Mouse (Mus musculus): ENCODE results near the gene Tti1. TPM values are rescaled to one million over a fixed set of nuclear protein-coding genes. Genes with fewer than 3 reads are reported as not detected.

Gene Tti1
- total RNA-seq, 2 experiments from 2014 or later = 15.9 to 16.3 TPM

DNA sequence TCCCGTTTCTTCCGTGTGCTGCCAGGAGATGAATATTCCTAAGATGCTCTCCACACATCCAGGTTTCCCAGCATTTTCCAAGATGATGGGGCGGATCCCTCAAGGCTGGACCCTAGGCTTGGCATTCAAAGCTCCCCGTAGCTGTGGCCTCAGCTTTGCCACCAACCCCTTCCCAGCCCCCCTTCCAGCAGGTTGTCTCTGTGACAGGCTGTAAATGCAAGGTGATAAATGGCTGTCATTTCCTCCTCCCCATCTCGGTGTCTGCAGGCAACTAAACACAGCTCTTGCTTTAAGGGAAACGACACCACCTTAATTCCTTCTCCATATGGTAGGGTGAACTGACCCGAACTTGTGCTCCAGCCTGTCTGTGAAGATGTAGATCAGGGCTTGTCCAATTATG, 52.6 kb downstream of the Tti1 start:
- DNase-seq (ENCODE audit: low spot score in 2 of 2) = no peak

DNA sequence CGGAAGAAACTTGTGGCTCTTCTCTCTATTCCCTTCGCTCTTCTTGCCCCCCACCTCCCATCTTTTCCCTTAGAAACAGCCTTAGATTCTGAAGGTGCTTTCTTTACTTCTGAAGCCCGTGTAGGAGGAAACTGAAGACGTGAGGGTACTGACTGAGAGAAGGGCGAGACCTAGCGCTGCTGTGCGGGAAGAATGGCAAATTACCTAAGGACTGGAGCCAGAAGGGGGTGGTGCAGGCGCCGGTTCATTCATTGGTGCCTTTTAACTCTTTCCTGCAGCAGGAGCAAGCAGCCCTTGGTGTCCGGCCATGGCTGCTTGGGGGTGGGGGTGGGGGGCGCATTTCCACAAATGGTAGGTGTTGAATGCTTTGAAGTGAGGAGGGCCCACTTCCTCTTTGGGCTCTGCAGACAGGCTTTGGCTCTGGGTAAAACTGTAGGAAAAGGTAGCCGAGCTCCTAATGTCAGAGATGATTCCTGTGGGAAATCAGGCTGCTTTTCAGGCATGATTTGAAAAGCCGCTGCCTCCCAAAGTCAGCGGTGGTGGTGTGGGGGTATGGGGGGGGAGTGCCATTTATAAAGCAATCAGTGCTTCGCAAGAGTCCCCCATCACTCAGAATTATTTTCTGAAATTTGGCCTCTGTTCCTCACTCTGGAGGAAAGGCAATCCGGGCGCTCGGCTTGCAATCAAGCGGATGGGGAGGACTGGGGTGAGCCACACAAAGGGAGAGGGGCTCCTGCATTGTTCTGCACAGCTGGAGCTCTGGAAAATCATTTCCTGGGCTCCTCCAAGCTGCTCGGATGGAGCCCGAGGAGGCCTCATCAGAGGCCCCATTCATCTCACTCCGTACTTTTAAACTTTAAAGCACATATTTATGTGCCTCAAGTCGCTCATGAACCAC, 53.4 kb downstream of the Tti1 start:
- no peak for DNase-seq (ENCODE audit: low spot score in 2 of 2)

DNA sequence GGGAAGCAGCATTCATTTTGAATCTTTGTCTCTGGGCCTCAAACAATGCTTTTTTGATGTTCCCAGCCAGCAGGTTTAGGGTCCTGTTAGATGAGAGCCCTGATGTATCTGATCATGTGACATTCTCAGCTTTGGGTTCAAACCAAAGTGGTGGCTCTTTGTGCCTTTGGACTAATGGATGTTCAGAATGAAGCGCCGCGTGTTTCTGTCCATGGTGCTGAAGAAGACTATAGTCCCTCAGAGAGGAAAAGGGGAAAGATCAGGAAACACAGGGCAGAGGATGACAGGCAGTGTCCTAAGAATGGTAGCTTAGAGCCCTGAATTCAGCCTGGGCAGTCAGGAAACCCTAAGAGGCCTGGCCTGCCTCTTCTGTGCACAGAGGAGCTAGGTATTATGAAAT, 57.6 kb downstream of the Tti1 start:
- DNase-seq (ENCODE audit: low spot score in 2 of 2) = peak in 1 of 2 experiments; percentile 30

DNA sequence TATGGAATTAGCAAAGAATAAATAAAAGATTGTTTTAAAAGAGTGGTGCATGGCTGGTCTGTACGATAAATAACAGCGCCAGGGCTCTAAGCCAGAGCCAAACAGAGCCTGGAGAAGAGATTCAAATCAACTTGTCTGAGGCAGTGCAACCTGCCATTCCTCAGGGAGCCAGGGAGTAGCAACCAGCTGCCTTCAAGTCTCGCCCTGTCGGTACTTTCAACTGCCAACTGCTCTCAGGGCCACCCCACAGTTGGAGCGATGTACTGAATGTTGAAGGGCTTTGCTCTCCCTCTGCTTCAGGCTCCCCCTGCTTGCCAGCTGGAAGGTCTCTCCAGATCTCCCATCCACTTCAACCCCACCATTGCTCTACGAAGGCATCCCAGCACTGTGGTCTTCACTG, 58.1 kb downstream of the Tti1 start:
- no peak for DNase-seq (ENCODE audit: low spot score in 2 of 2)

DNA sequence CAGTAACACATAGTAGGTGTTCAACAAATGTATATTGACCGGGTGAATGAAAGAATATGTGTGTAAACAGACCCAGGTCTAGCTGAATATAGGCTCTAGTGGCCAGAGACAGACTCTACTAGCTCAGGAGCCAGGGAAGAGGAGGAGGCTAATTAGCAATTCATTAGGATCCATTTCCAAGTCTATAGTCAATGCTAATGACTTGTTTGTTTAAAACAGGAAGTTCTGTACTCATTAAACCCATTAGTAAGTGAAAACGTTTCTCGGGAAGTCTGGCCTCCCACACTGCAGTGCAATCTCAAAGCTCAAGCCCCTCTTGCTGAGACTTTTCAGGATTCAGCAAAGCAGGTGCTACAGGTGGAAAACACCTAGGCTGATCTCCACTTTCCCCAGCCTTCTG, 60.4 kb downstream of the Tti1 start:
- no peak for DNase-seq (ENCODE audit: low spot score in 2 of 2)

DNA sequence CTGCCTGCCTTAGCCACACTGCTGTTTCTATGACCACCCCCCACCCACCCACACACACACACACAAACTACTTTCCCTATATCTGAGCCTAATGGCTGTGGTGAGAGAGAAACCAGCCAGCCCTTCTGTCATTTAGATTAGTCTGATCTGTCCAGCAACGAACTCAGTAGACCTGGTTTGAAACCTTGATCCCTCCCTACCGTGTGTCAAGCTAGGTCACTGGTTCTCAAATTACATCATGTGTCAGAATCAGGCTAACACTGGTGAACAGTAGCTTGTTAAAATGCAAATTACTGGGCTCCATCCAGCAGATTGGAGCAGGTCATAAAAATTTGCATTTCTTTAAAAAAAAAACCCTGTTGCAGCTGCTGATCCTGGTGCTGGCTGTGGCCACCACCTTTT, 70.5 kb downstream of the Tti1 start:
- no peak for DNase-seq (ENCODE audit: low spot score in 2 of 2)

DNA sequence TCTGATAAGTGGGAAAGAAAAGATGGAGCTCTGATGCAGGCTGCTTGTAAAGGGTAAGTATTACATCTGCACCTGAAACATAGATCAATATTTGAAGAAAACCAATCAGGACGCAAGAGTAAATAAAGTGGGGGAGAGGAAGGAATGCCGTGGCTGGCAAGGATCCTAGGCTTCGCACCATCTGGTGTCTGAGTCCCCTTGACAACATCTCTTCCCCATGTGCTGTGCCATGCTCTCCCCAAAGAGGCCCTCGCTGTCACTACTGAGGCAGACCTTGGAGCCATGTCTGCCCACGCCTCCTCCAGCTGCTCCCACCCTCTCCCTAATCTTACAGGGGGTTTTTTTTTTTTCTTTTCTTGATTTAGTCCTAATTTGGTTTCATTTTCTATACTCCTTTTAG, 74.3 kb downstream of the Tti1 start:
- DNase-seq (ENCODE audit: low spot score in 2 of 2) = peak in 1 of 2 experiments; percentile 24

DNA sequence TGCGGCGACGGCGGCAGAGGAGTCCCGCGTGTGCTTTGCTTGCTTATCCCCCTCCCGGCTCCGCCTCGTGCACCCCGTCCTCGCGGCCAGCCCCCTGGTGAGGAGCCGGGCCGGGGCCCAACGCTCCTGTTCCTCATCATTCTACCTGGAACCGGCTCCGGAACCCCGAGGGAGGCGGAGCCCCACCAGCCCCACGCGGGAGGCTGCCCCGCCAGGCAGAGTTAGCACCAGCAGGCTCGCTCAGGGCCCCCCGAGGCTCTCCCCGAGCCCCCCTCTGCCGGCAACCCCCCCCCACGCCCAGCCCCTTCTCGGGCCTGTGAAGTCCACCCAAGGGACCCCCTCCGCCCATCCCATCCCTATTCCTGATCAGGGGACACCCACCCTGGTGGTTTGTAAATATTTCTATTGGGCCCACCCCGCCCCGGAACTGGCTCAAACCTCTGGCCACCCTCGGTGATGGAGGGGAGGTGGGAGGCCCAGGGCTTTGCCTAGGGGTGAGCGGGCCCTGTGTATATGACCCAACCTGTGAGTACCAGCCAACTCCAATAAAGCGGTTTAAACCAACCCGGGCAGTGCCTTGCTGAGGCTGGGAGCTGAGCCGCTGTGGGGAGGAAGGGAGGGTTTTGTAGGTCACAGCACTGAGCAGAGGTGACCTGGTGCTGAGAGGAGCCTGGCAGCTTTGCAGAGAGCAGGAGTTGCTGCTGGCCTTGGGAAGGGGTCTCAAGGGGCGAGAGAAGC, 83.9 kb downstream of the Tti1 start:
- DNase-seq (ENCODE audit: low spot score in 2 of 2) = no peak

DNA sequence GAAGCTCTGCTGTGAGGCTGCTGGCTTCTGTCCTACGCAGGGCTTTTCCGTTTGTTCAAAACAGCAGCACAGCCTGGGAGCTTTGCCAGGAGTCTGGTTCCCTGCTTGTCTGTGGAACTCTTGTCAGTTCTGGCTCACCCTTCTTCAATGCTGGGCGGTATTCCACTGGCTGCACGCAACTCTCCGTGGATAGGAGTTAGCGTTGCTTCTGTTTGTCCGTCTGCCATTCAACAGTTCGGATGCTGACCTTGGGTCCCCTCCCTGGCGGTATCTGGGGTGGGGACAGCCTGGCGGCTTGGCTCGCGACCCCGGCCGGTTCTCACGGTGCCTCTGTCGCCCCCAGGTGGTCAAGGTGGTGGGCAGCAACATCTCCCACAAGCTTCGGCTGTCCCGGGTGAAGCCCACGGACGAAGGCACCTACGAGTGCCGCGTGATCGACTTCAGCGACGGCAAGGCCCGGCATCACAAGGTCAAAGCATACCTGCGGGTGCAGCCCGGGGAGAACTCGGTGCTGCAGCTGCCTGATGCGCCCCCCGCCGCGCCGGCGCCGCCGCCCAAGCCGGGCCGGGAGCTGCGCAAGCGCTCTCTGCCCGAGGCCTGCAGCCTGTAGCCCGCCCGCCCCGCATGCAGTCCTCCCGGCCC, 84.6 kb downstream of the Tti1 start:
- DNase-seq (ENCODE audit: low spot score in 2 of 2) = peak; percentile 84 to 87

DNA sequence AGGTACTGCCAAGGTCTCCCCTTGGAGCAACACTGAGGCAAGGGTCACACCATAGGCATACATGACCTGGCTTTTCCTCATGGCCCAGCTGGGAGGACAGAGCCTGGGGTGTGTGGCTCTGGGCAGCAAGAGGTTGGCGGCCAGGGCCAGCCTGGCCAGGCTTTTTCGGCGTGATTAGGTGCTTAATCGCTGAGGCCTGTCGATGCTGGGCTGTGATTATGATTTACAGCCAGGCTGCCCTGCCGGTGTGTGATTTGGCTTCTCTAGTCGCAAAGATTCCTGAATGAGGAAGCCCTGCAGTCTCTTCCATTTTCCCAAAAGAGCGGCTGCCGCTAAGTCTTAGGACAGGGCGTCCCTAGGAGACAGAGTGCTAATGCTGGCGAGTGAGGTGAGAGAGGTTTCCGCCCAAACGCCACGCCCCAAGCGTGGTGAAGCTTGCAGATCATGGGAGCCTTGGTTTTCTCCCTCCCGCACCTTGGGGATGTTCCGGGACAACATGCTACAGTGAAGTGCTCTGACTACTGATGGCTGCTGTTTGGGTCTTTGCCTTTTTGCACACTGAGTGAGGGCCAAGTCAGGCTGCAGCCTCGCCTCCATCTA, 87.5 kb downstream of the Tti1 start:
- DNase-seq (ENCODE audit: low spot score in 2 of 2) = no peak

DNA sequence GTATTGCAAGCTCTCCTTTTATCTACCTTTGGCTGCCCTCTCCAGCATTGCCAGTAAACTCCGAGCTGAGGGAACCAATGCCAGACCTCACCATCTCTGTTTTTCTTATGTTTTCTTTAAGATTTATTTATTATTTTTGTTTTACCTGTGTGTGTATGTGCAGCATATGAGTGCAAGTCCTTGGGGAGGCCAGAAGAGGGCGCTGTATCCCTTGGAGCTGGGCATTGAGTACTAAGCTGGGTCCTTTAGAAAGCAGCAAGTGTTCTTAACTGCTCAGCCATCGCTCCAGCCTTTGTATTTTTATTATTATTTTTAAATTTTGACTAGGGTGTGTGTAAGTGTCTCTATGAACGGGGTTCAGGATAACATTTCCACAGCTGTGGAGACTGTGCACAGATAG, 91.6 kb downstream of the Tti1 start:
- DNase-seq (ENCODE audit: low spot score in 2 of 2) = no peak

DNA sequence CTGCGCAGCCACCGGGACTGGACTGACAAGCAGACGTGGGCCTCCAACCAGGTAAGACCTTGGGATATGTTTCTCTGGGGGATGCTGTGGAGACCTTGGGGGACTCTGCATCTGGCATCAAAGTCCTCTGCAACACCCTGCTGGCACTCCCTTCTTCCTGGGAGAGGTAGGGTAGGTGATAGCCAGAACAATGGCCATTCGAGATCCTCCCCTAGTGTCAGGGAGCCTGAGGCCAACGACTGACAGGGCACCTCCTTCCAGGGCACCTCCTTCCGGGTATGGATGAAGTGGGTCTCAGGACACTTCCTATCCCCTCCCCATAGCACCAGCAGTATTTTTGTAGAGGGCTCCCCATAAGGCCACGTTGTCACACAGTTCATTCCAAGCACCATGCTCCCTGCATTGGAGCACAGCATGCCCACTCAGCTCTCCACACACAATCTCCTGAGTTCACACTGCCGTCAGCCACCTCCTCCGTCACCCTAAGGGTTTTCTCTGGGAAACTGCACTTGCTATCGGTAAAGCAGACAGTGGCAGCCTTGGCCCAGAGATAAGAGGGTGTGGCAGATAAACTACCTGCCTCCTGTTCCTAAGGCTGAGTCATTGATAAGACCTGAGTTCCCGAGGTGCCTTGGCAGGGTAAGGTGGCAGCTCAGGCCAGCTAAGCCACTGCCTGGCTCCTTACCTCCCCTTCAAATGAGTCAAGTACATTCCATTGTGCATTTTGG, 92.6 kb downstream of the Tti1 start:
- DNase-seq (ENCODE audit: low spot score in 2 of 2) = no peak

DNA sequence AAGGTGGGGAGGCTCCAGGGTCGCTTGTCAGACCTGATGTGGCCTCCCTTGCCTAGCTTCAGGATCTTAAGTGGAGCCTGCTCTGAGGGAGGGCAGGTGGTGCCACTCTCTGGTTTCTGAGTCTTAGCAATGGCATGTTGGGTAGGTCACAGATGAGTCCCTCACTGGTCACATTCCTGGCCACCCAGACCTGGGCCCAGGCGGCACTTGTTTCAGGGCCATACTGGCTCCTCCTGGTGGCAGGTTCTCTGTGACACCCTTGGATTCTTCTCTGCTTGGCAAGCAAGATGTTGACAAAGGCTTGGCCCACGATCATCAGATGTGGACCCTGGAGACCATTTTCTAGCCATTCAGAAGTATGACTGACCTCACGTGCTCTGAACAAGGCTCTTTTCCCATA, 95.6 kb downstream of the Tti1 start:
- no peak for DNase-seq (ENCODE audit: low spot score in 2 of 2)

Other genes starting within 250 kb of the Tti1 start
- gene Vstm2l, start 113.8 kb downstream of the Tti1 start, total RNA-seq (2021) = 100 to 1,000 TPM; 140 to 144 TPM
- gene Rprd1b, start 64 bp upstream of the Tti1 start, total RNA-seq (2021) = 10 to 100 TPM; 28.5 to 31.0 TPM
- gene Tgm2, start 118.0 kb upstream of the Tti1 start, total RNA-seq (2021) = 1 to 10 TPM; 5.8 to 6.0 TPM
- 1 to 10 TPM; 4.7 to 4.9 TPM for gene D630003M21Rik, start 200.8 kb upstream of the Tti1 start, total RNA-seq (2021)
- gene Bpi, start 229.7 kb upstream of the Tti1 start, total RNA-seq (2021) = not detected

Measured in layer of hippocampus, postnatal 14 days (tissue).